Mouse (Mus musculus) midbrain, embryonic 13.5 days (tissue): ENCODE data around the gene Sema6b. TPM values are rescaled to one million over a fixed set of nuclear protein-coding genes. Genes with fewer than 3 reads are reported as not detected.
"Not testable (repeated sequence)": the region's sequence is repeated elsewhere in the genome, so short reads cannot be mapped to it uniquely, and the experiment has no call there.

ENCODE experiments used
- ATAC-seq: fragments of 200-750 bp; cut with Nextera tagmentation; 2 replicates; pipeline ENCODE4 v1.8.0; 2017; ENCODE audit warnings: mild to moderate bottlenecking, moderate TSS enrichment, moderate library complexity
- H3K27ac ChIP-seq: fragments of 300-500 bp; sonication (generic); 2 replicates; pipeline ENCODE4 v1.5.1; 2015; ENCODE audit warnings: inconsistent platforms, mild to moderate bottlenecking, moderate library complexity
- H3K27me3 ChIP-seq: fragments of 300-500 bp; sonication (generic); 2 replicates; pipeline ENCODE4 v1.6.1; 2015; ENCODE audit warnings: mild to moderate bottlenecking, inconsistent platforms
- H3K36me3 ChIP-seq: fragments of 300-500 bp; sonication (generic); 2 replicates; pipeline ENCODE4 v1.6.1; 2015; ENCODE audit warnings: mild to moderate bottlenecking, inconsistent platforms
- H3K4me1 ChIP-seq: fragments of 300-500 bp; sonication (generic); replicated peaks from 2 replicates; pipeline ENCODE4 v1.6.1; 2015; ENCODE audit warnings: inconsistent platforms
- H3K4me2 ChIP-seq: fragments of 300-500 bp; sonication (generic); replicated peaks from 2 replicates; pipeline ENCODE4 v1.6.1; 2015; ENCODE audit warnings: moderate library complexity, mild to moderate bottlenecking, inconsistent platforms
- H3K4me3 ChIP-seq: fragments of 300-500 bp; sonication (generic); replicated peaks from 2 replicates; pipeline ENCODE4 v1.5.1; 2015; ENCODE audit warnings: mild to moderate bottlenecking, inconsistent platforms
- H3K9ac ChIP-seq: fragments of 300-500 bp; sonication (generic); replicated peaks from 2 replicates; pipeline ENCODE4 v1.6.1; 2015; ENCODE audit warnings: mild to moderate bottlenecking, inconsistent platforms
- H3K9me3 ChIP-seq: fragments of 300-500 bp; sonication (generic); 2 replicates; pipeline ENCODE4 v1.6.1; 2016; ENCODE audit warnings: mild to moderate bottlenecking, inconsistent platforms
- WGBS: fragments of 180-500 bp; shearing (Covaris S2); methylation state at CpG from one replicate; pipeline ENCODE4 v1.1.7; 2015; 5-methylcytosine and 5-hydroxymethylcytosine counted together
- polyA plus RNA-seq: library from polyadenylated mRNA; unstranded; fragments of >200 nt; fragmentation: Nextera tagmentation; extraction: Ambion mirVana; gene quantifications from 2 replicates; pipeline ENCODE4 v1.2.1, GENCODE M21; 2015

Sema6b gene
- polyA plus RNA-seq, 1 experiment from 2014 or later: 10.4 TPM

DNA sequence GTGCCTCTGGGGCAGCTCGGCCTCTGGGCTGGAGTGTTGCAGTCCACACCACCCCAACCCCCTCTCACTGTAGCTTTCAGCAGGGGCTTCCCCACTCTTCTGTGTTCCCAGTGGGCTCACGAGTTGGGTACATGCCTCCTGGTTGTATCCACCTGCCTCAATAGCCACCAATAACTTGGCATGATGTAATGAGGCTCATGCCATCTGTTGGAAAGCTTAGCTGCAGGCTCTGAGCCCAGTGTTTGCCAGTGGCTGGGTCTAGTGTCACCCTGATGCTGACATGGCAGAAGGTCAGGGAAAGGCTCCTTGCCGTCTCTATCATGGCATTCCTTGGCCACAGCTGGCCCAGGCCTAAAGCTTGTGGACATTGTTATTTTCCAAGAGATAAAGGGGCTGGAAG lies 39.3 kb downstream of the Sema6b start:
- no peaks in the 10 kb centered on the region for H3K4me1 ChIP-seq
- H3K4me3 ChIP-seq: no peak overlapping the region
- 94% methylated on average over 3 of the region's 3 CpGs for WGBS
- no peak overlapping the region for H3K9ac ChIP-seq
- no peak for ATAC-seq
- H3K27ac ChIP-seq: no peak overlapping the region
- no peak overlapping the region for H3K4me2 ChIP-seq
- no peaks in the 10 kb centered on the region for H3K9me3 ChIP-seq
- no peaks in the 10 kb centered on the region for H3K27me3 ChIP-seq
- H3K36me3 ChIP-seq: peaks cover 82% of the 10 kb centered on the region

DNA sequence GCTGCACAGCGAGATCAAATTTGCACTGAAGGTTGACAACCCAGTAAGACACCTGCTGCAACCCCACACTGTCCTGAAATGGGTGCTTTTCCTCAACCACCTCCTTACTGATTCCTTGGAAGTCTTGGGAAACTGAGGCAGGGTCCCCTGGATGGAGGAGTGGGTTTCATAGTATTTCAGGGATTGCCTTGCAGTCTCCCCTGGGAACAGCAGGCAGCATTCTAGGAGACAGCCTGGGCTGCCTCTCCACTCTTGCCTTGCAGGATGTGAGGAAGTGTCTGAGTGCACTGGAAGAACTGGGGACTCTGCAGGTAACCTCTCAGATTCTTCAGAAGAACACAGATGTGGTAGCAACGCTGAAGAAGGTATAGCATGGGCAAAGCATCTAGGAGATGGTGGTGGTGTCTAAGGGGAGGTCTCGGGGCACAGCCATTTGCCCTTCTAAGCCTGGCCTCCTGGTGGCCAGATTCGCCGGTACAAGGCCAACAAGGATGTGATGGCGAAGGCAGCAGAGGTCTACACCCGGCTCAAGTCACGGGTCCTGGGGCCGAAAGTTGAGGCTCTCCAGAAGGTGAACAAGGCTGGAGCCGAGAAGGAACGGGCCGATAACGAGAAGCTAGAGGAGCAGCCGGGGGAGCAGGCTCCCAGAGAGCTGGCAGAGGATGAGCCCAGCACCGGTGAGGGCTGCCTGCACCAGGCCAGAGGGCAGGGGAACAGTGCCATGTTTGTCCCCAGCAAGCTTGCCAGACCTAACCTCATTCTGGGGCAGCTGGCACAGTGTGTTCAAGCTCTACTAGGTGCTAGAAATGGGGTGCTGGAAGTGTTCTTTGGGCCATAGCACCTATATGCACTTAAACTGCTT lies 41.2 kb downstream of the Sema6b start:
- 93% methylated on average over 15 of the region's 15 CpGs for WGBS

DNA sequence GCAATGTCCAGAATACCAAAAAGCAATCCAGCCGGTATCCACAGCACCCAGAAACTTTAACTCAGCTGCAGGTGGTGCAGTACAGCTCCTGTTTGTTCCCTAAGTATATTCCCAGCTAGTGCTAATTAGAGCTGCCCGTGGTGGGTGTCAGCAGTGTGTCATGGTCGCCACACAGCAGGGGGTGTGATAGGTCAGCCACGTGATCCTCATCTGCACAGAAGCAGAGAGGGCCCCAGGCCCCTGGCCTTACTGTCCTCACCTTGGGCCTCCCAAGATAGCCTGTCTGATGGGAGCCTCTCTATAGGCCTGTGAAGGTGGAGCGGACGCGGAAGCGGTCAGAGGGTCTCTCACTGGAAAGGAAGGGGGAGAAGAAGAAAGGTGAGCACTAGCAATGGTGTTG lies 42.0 kb downstream of the Sema6b start:
- Histone ChIP-seq H3K27me3 (no peaks in the 10 kb centered on the region), H3K9ac (no peak overlapping the region), H3K4me1 (no peaks in the 10 kb centered on the region), H3K4me2 (no peak overlapping the region), H3K27ac (no peak overlapping the region), H3K4me3 (no peak overlapping the region), H3K9me3 (no peaks in the 10 kb centered on the region), H3K36me3 (peaks cover 90% of the 10 kb centered on the region)
- 91% methylated on average over 8 of the region's 8 CpGs for WGBS
- peak; percentile 28; the same call in 1 of the 2 replicates for ATAC-seq

More for the DNA sequence above, 41.2 kb downstream of the Sema6b start:
- H3K27me3 ChIP-seq: no peaks in the 10 kb centered on the region
- H3K4me2 ChIP-seq: no peak overlapping the region
- no peak overlapping the region for H3K4me3 ChIP-seq
- H3K27ac ChIP-seq: no peak overlapping the region
- no peaks in the 10 kb centered on the region for H3K9me3 ChIP-seq
- ATAC-seq: no peak
- H3K36me3 ChIP-seq: peaks cover 92% of the 10 kb centered on the region
- no peak overlapping the region for H3K9ac ChIP-seq
- no peaks in the 10 kb centered on the region for H3K4me1 ChIP-seq

DNA sequence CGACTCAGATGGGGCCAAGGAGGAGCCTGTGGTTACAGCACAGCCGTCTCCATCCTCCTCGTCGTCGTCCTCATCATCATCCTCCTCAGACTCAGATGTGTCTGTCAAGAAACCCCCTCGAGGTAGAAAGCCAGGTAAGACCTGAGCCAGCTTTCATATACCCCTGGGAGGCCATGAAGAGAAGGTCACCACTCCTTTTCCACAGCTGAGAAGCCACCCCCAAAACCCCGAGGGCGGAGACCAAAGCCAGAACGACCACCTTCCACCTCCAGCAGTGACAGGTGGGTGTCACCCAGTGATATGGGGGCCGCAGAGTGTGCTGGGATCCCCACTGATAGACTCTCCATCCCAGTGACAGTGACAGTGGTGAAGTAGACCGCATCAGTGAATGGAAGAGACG lies 43.3 kb downstream of the Sema6b start:
- Histone ChIP-seq H3K9me3 (no peaks in the 10 kb centered on the region), H3K4me2 (no peak overlapping the region), H3K4me1 (no peaks in the 10 kb centered on the region), H3K27me3 (no peaks in the 10 kb centered on the region), H3K27ac (no peak overlapping the region), H3K36me3 (peaks cover 84% of the 10 kb centered on the region), H3K9ac (no peak overlapping the region), H3K4me3 (no peak overlapping the region)
- WGBS: 94% methylated on average over 12 of the region's 12 CpGs
- ATAC-seq: no peak

DNA sequence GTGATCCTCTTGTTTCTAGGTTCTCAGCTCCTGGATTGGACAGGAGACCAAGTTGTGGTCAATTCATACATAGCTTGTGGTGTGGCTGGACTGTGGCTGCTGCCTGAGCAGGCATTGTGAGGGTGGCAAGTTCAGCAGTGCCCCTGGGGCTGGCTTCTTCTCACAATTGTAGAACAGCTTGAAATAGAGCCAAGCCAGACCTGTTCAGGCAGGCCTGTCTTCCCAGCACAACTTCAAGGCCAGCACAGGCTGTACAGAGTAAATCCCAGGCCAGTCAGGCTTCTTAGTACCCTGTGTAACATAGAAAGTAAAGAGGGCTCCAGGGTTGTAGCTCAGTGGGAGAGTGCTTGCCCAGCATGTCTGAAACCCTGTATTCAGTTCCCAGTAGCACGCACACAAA lies 47.3 kb downstream of the Sema6b start:
- Histone ChIP-seq H3K36me3 (peaks cover 76% of the 10 kb centered on the region), H3K4me3 (no peak overlapping the region), H3K4me1 (no peaks in the 10 kb centered on the region), H3K27ac (no peak overlapping the region), H3K9ac (no peak overlapping the region), H3K27me3 (no peaks in the 10 kb centered on the region), H3K9me3 (no peaks in the 10 kb centered on the region), H3K4me2 (no peak overlapping the region)
- 100% methylated on average over 1 of the region's 1 CpGs for WGBS
- ATAC-seq: no peak

DNA sequence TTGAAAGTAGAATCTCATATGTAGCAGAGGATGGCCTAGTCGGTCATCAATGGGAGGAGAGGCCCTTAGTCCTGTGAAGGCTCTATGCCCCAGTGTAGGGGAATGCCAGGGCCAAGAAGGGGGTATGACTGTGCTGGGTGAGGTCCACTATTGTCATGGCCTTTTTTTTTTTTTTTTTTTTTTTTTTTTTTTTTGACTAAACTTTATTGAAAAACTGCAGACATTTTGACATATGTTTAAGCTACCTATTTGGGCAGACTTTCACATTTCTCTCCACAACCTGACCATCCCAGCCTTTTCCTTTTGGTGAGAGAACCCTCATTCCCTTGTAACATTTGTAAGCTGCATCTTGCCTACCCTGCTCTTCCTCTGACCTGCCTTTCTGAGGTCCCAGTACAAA lies 47.8 kb downstream of the Sema6b start:
- H3K9ac ChIP-seq: no peak overlapping the region
- no peak for ATAC-seq
- WGBS: 75% methylated on average over 1 of the region's 1 CpGs
- H3K9me3 ChIP-seq: no peaks in the 10 kb centered on the region
- H3K4me3 ChIP-seq: no peak overlapping the region
- H3K4me1 ChIP-seq: no peaks in the 10 kb centered on the region
- no peak overlapping the region for H3K4me2 ChIP-seq
- peaks cover 71% of the 10 kb centered on the region for H3K36me3 ChIP-seq
- H3K27me3 ChIP-seq: no peaks in the 10 kb centered on the region
- H3K27ac ChIP-seq: no peak overlapping the region

DNA sequence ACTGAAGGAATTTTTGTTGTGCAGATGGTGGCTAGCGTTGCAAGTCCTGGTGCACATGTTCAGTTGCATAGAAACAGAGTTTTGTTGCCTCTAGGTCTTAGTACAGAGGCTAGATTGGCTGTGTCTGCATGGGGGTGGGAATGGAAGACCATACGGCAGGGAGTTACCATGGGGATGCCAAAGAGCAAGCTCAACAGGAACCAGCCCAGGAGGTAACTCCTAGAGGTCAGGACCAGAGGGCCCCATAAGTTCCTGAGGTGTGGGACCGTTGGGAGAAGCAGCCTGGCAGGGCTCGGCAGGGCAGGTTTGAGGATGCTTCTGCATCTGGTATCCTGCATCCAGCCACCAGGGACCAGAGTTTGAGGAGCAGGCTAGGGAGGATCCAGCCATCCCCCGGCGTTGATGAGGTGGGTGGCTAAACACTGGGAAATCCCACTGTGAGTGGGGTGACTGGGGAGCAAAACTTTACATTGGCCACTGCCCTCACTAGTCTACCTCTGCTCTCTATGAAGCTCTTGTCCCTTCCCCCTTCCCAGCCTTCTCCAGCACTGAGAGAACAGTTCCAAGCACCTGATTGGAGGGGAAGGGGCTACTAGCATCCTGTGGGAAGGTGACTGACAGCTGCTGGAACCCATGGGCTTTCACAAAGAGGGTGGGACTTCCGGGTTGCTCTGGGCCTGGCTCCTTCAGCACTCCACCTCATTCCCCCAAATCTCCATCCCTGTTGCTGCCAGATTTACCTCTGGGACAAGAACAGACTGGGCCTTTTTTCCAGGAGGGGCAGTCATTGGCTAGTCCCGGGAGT lies 59.2 kb downstream of the Sema6b start:
- Histone ChIP-seq H3K4me2 (peak overlapping the region; percentile 100), H3K27me3 (no peaks in the 10 kb centered on the region), H3K9me3 (no peaks in the 10 kb centered on the region), H3K36me3 (peaks cover 28% of the 10 kb centered on the region), H3K4me3 (peak overlapping the region; percentile 86), H3K27ac (peak overlapping the region; percentile 76), H3K9ac (peak overlapping the region; percentile 84), H3K4me1 (peaks cover 32% of the 10 kb centered on the region)
- WGBS: 3% methylated on average over 8 of the region's 8 CpGs
- peak; percentile 64 for ATAC-seq

DNA sequence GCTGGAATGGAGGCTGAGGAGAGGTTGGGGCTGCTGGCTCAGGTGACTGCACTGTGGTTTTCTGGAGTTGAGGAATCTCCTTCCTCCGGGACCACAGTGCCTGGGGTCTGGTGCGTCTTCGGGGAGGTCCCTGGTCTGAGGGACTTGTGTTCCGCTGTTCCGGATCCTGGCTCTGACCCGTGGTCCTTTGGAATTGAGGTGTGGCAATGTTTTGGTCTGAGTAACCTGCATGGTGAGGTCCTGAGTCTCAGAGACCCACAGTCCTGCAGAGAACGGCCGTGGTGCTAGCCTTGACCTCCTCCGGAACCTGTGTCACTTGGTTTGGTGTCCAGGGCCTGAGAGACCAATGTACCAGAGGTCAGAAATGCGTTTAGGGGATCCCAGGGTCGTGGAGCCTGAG lies 60.2 kb downstream of the Sema6b start:
- Histone ChIP-seq H3K36me3 (peaks cover 20% of the 10 kb centered on the region), H3K27ac (peak overlapping the region; percentile 79), H3K4me2 (peak overlapping the region; percentile 100), H3K4me3 (peak overlapping the region; percentile 86), H3K27me3 (no peaks in the 10 kb centered on the region), H3K4me1 (peaks cover 37% of the 10 kb centered on the region), H3K9me3 (no peaks in the 10 kb centered on the region), H3K9ac (peak overlapping the region; percentile 84)
- ATAC-seq: no peak
- 1% methylated on average over 11 of the region's 11 CpGs for WGBS

DNA sequence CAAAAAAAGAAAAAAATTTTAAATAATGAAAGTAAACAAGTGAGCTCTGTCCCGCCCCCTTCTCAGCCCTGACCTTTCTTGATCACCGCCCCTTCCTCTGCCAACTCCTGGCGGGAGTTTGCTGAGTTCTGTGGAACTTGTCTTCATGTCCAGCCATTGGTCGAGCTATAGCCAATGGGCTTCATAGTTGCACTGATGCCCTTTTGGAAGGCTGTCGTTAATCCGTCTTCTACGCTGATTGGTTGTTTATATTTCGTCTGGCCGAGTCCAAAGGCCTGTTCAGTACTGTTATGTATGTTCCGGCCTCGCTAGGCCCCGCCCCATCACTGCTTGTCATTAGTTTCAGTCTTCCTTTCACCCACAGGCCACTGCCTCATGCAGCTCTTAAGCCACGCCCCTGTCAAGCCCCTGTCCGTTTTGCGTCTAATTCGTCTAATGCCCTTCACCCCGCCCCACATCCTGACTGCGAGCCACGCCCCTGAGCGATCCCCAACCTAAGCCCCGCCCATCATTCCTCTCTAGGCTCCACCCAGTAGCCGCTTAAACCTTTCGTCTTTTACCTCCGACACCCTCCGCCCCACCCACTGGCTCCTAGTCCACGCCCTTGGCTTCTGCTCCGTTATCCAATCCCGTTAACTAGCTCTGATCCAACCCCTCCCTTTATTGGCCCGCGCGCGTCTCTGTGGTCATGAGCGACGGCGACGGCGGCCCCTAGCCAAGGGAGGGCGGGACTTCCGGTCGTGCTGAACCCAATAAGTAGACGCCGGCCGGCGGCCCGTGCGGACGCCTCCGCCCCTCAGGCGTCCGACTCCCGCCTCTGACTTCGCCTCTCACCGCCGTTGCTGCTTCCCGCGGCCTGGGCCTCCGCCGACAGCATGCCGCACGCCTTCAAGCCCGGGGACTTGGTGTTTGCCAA lies 61.0 kb downstream of the Sema6b start, which contains the start of gene Hdgfl2:
Gene Hdgfl2 (plus strand): TSS at position 755 of the 916 bp plus-strand sequence.
- WGBS: under 1% methylated on average over 61 of the region's 61 CpGs
- Histone ChIP-seq H3K27ac (peak within 1 kb of the TSS; percentile 79), H3K27me3 (no peaks in the 10 kb centered on the region), H3K4me3 (peak within 1 kb of the TSS; percentile 86), H3K4me2 (peak within 1 kb of the TSS; percentile 100), H3K9me3 (no peaks in the 10 kb centered on the region), H3K9ac (peak within 1 kb of the TSS; percentile 84), H3K4me1 (peaks cover 38% of the 10 kb centered on the region), H3K36me3 (peaks cover 17% of the 10 kb centered on the region)
- ATAC-seq: peak; percentile 95

DNA sequence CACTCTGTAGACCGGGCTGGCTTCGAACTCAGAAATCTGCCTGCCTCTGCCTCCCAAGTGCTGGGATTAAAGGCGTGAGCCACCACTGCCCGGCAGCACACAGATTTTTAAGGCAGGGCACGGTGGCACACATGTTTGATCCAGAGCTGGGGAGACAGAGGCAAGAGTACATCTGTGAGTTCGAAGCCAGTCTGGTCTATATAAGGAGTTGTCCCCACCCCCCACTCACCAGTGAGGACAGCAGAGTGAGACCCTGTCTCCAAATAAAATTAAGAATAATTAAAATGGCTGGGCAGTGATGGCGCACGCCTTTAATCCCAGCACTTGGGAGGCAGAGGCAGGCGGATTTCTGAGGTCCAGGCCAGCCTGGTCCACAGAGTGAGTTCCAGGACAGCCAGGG lies 61.8 kb downstream of the Sema6b start:
- H3K4me2 ChIP-seq: peak overlapping the region; percentile 34
- H3K27me3 ChIP-seq, H3K9ac ChIP-seq, H3K27ac ChIP-seq, H3K9me3 ChIP-seq, ATAC-seq: not testable (repeated sequence)
- H3K4me3 ChIP-seq: peak overlapping the region; percentile 13; the same call in 1 of the 2 replicates
- H3K36me3 ChIP-seq: peaks cover 12% of the 10 kb centered on the region
- 65% methylated on average over 9 of the region's 9 CpGs for WGBS
- peaks cover 44% of the 10 kb centered on the region for H3K4me1 ChIP-seq

DNA sequence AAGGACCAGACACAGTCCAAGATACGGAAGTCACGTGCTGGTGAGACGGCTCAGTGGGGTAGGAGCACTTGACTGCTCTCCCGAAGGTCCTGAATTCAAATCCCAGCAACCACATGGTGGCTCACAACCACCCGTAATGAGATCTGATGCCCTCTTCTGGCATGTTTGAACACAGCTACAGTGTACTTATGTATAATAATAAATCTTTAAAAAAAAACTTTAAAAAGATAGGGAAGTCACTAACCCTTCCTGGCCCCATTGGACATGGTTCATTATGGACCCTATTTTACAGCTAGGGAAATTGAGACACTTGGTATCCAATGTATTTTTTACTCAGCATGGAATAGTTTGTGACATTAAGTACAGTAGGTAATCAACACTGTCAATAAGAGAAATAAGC lies 62.6 kb downstream of the Sema6b start:
- 92% methylated on average over 5 of the region's 5 CpGs for WGBS
- H3K36me3 ChIP-seq: peaks cover 12% of the 10 kb centered on the region

More for the DNA sequence above, 62.6 kb downstream of the Sema6b start:
- Histone ChIP-seq H3K27ac (no peak overlapping the region), H3K4me1 (peaks cover 41% of the 10 kb centered on the region), H3K9ac (no peak overlapping the region), H3K4me3 (no peak overlapping the region), H3K4me2 (no peak overlapping the region), H3K9me3 (no peaks in the 10 kb centered on the region), H3K27me3 (no peaks in the 10 kb centered on the region)
- ATAC-seq: no peak
